Mouse (Mus musculus): ENCODE data around the gene Icam1.
"Not testable (repeated sequence)": the region's sequence is repeated elsewhere in the genome, so short reads cannot be mapped to it uniquely, and the experiment has no call there.

The Icam1 gene

DNA sequence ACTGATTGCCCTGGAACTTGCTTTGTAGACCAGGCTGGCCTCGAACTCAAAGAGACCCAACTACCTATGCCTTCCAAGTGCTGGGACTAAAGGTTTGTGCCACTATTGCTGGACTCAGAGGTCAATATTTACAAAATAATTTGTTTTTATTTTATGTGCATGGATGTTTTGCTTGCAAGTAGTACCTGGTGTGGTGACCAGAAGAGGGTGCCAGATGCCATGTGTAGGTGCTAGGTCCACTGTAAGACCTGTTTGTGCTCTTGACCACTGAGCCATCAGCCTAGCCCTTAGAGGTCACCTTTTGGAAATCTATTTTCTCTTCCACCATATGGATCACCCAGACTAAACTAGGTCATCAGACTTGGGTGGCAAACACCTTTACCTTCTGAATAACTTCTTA, 6.9 kb downstream of the Icam1 start:
- DNase-seq (ENCODE audit: low spot score), result no peak

DNA sequence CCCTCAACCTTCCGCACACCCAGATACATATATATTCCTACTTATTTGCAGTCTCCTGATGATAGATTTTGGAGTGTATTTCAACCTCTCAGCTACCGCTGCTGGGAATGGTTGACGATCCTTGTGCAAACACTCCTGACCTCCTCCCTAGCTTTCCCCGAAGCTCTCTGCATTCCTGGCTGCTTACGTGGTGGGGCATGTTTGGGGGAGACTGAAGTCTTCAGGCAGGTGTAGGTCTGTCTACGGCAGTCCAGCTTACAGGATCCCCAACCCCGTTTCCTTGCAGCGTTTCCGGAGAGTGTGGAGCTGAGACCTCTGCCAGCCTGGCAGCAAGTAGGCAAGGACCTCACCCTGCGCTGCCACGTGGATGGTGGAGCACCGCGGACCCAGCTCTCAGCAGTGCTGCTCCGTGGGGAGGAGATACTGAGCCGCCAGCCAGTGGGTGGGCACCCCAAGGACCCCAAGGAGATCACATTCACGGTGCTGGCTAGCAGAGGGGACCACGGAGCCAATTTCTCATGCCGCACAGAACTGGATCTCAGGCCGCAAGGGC, 9.5 kb downstream of the Icam1 start:
- no peak for DNase-seq (ENCODE audit: low spot score)

DNA sequence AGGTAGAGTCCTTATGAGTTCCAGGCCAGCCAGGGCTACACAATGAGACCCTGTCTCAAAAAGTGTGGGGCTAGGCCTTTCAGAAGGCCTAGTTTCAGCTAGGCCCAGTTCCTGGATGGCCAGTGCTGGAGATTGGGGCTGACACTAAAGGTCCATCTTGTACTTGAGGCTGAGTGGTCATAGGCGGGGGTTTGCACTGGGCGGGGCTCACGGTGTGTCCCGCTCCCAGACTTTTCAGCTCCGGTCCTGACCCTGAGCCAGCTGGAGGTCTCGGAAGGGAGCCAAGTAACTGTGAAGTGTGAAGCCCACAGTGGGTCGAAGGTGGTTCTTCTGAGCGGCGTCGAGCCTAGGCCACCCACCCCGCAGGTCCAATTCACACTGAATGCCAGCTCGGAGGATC, 11.1 kb downstream of the Icam1 start:
- no peak for DNase-seq (ENCODE audit: low spot score)

DNA sequence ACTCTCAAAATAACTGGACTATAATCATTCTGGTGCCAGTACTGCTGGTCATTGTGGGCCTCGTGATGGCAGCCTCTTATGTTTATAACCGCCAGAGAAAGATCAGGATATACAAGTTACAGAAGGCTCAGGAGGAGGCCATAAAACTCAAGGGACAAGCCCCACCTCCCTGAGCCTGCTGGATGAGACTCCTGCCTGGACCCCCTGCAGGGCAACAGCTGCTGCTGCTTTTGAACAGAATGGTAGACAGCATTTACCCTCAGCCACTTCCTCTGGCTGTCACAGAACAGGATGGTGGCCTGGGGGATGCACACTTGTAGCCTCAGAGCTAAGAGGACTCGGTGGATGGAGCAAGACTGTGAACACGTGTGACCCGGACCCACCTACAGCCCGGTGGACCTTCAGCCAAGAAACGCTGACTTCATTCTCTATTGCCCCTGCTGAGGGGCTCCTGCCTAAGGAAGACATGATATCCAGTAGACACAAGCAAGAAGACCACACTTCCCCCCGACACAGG, 12.0 kb downstream of the Icam1 start:
- DNase-seq (ENCODE audit: low spot score), result no peak

DNA sequence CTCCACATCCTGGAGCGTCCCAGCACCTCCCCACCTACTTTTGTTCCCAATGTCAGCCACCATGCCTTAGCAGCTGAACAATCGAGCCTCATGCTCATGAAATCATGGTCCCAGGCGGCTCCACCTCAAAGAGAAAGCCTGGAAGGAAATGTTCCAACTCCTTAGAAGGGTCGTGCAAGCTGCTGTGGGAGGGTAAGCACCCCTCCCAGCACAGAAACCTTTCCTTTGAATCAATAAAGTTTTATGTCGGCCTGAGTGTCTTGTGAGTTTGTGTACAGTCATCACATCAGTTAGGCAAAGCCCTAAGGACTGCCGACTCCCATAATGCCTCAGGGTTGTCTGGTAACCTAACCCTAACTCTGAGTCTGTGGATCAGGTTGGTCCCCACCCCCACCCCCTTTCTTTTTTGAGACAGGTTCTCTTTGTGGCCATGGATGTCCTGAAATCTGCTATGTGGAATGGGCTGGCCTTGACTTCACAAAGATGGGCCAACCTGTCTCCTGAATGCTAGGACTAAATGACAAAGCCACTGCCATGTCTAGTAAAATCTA, 12.8 kb downstream of the Icam1 start:
- no peak for DNase-seq (ENCODE audit: low spot score)

DNA sequence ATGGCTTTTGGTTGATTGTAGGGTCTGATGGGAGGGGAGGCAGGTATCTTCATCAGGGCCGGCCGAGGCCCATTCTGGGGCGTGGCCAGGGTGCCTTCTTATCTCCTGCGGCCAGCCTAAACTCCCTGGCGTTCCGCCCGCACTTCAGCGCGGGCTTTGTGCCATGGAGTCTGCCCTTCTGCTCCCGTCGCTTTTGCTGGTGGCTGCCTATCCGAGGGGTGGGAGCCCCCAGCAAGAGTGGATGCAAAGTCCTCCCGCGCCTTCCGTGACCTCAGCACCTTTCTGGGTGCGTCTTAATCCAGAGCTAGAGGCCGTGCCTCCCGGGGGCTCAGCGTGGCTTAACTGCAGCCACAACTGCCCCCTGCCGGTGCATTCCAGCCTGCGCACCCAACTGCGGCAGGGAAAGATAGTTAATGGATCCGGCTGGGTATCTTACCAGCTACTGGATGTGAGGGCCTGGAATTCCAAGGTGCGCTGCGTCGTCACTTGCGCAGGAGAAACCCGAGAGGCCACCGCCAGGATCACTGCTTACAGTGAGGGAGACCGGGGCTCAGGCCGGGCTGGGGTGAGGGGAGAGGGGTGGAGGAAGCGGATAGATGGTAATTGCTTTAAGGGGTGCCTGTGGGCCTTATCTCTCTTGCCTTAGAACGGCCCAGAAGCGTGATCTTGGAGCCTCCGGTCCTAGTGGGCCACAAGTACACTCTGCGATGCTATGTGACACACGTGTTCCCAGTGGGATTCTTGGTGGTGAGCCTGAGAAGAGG, 13.7 kb downstream of the Icam1 start, which contains the start of gene Icam4:
Icam4 (plus strand) TSS at position 83 of the 764 bp plus-strand sequence.
- peak; percentile 64 for DNase-seq (ENCODE audit: low spot score)

DNA sequence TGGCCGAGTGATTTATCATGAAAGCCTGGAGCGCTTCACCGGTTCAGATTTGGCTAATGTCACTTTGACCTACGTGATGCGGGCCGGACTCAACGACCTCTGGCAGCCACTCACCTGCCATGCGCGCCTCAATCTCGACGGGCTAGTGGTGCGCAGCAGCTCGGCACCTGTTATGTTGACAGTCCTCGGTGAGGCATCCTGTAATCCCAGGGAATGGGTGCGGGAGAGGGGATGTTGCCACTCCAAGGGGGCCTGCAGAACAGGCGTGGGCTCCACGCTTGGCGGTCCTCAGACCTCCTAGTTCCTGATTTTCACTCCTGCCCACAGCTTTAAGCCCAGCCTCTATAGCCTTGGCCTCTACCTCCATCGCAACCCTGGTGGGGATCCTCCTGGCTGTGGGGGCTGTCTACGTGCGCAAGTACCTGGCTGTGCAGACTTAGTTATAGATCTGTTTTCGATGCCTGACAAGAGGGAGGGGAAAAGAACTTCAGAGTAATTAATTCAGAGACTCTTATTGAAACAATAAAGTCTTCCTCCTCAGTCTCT, 14.3 kb downstream of the Icam1 start:
- DNase-seq (ENCODE audit: low spot score), result no peak

DNA sequence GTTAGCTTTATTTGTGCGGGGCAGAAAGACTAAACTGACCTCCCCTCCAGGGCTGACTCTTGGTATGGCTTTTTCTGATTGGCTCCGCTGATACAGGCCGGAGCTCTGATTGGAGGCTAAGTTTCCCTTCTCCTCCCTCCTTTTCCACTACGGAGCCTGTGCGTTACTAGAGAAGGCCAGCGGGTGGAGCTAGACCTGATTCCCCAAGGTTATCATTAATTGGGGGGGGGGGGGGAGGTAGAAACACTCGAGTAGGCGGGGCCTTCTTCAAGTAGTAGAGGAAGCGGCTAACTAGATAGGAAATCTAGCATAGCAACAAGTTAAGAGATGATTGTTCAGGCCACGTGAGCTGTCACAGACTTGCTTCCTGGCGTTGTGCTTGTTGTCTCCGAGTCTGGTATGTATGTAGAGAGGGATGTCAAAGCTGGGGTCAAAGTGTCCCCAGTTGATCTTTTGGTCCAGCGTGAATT, 15.0 kb downstream of the Icam1 start:
- peak; percentile 47 for DNase-seq (ENCODE audit: low spot score)

DNA sequence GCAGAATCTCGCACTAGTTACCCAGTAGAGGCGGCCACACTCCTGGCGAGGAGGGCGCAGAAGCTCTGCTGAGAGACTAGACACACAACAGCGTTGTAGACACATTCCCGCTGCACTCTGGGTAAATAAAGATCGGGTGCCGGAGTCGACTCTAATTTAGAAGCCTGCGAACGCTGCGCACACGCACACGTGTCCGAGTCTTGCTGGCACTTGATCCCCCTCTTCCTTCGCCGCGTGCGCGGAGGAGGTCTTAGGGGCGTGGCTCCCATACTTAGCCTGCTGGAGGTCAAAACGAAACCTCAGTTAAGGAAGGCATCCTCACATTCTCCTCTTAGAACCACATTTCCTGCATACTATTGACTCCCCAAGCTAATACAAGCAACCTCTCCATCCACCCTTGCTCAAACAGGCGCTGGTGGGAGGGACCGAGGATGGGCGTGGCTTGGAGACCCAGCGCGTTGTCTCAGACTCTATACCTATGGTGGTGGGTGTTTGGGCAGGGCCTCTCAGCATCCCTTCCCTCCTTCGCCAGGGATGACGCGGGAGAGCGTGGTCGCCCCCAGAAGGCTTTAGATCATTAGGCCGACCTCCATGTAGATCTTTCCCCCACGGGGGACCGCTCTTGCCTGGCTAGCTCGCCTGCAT, 15.6 kb downstream of the Icam1 start:
- DNase-seq (ENCODE audit: low spot score), result no peak

DNA sequence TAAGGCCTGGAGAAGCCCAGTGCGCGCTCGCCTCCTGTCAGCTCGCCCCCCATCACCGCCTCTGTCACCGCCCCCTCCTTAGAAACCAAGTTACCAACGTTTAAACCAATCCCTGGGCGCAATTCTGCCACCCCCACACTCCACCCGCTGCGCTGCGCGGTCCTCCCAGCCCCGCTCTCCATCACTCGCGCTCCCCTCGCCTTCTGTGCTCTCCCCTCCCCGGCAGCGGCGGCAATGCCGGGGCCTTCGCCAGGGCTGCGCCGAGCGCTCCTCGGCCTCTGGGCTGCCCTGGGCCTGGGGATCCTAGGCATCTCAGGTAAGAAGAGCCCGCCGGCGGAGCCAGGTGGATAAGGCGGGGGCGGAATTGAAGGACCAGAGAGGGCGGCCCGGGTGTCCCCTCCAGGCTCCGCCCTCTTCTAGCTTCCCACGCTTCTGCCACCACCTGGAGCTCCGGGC, 16.1 kb downstream of the Icam1 start, which contains the start of gene Icam5:
Icam5 (plus strand) TSS at position 178 of the 456 bp plus-strand sequence.
- no peak for DNase-seq (ENCODE audit: low spot score)

DNA sequence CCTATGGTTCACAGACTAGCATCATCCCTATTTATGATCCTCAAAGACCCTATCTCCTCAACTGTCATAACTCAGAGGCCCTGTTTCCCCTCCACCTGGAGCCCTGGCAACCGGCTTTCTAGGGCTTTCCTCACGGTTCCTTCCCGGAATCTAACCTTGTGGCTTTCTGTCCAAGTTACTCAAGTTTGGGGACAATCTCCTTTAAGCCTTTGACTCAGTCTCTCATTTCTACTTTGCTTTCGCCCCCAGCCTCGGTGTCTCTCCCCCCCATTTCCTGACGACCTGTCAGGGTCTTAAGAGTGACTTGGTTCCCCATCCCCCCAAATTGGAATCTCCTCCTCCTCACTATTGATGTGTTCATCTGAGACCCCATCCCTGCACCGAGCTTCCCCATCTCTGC, 16.7 kb downstream of the Icam1 start:
- no peak for DNase-seq (ENCODE audit: low spot score)

DNA sequence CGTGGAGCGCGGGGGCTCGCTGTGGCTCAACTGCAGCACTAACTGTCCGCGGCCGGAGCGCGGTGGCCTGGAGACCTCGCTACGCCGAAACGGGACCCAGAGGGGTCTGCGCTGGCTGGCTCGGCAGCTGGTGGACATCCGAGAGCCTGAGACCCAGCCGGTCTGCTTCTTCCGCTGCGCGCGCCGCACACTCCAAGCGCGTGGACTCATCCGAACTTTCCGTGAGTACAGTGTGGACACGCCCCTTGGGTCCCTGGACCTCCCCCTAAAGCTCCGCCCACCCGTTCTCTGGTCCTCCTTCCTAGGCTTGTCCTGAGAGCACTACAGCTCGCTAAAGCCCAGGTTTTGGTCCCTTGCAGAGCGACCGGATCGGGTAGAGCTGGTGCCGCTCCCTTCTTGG, 17.4 kb downstream of the Icam1 start:
- DNase-seq (ENCODE audit: low spot score), result peak; percentile 48

DNA sequence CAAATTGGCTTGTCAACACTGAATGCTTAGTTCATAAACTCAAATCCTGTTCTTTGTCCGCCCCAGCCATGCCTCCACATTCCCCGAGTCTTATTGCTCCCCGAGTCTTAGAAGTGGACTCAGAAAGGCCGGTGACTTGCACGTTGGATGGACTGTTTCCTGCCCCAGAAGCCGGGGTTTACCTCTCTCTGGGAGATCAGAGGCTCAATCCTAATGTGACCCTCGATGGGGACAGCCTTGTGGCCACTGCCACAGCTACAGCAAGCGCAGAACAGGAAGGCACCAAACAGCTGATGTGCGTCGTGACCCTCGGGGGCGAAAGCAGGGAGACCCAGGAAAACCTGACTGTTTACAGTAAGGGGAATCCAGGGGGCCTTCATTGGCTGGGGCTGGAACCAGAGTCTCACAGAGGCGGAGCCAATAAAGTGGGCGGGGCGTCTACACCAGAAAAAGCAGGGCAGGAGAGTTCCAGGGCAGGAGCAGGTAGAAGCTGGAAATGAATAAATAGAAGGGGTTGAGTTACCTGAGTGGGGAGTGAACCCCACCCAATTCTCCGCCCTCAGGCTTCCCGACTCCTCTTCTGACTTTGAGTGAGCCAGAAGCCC, 18.8 kb downstream of the Icam1 start:
- no peak for DNase-seq (ENCODE audit: low spot score)

DNA sequence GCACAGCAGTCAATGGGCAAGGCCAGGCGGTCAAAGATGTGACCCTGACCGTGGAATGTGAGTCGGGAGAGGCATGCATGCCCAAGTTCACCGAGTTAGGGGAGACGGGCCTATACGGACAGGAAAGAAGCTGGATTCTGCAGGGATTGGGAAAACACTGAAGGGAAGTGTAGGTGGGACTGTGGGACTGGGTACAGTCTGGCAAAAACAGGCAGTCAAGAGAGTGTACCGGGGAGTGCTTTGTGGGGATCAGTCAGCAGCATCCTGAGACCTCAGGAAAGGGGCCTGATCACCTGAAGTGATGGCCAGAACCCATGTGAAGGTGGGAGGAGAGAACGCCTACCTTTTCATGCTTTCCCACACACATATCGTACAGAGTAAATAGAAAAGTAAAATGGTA, 19.8 kb downstream of the Icam1 start:
- no peak for DNase-seq (ENCODE audit: low spot score)

DNA sequence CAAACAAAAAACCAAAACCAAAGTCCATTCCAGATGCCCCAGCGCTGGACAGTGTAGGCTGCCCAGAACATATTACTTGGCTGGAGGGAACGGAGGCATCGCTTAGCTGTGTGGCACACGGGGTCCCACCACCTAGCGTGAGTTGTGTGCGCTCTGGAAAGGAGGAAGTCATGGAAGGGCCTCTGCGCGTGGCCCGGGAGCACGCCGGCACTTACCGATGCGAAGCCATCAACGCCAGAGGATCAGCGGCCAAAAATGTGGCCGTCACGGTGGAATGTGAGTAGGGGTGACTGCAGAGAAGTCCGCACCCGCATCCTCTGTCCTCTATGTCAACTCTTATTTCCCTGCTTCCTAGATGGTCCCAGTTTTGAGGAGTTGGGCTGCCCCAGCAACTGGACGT, 20.4 kb downstream of the Icam1 start:
- DNase-seq (ENCODE audit: low spot score), result no peak

DNA sequence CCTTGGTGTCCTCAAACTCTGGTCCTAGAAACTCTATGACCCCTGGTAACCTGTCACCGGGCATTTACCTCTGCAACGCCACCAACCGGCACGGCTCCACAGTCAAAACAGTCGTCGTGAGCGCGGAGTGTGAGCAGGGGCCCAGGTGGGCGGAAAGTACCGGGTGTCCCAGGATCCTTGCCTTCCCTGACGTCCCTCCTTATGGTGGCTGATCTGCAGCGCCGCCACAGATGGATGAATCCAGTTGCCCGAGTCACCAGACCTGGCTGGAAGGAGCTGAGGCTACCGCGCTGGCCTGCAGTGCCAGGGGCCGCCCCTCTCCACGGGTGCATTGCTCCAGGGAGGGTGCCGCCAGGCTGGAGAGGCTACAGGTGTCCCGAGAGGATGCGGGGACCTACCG, 20.9 kb downstream of the Icam1 start:
- DNase-seq (ENCODE audit: low spot score), result no peak

DNA sequence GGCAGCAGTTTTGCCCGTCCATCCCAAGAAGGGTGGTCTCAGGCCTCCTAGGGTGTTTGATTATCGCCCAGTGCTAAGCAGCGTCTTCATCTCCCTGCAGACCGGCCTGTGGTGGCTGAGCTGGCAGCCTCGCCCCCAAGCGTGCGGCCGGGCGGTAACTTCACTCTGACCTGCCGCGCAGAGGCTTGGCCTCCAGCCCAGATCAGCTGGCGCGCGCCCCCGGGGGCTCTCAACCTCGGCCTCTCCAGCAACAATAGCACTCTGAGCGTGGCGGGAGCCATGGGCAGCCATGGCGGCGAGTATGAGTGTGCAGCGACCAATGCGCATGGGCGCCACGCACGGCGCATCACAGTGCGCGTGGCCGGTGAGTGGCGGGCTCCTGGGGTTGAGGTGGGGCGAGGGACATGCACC, 21.7 kb downstream of the Icam1 start:
- DNase-seq (ENCODE audit: low spot score), result no peak

DNA sequence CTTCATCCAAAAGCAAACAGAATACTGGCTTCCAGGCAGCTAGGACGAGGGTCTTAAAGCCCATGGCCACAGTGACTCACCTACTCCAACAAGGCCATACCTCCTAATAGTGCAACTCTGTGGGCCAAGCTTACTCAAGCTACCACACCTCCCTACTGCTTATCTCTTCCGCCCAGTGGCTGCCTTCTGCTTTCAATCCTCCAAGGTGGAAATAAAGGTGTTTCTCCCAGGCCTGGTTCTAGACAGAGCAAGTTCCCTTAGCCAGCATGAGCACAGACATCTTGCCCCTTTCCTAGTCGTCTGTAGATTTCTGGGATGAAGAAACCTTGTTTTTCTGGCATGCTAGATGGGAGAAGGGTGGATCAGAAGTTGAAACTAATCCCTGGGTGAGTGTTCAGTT, 24.0 kb downstream of the Icam1 start:
- no peak for DNase-seq (ENCODE audit: low spot score)

DNA sequence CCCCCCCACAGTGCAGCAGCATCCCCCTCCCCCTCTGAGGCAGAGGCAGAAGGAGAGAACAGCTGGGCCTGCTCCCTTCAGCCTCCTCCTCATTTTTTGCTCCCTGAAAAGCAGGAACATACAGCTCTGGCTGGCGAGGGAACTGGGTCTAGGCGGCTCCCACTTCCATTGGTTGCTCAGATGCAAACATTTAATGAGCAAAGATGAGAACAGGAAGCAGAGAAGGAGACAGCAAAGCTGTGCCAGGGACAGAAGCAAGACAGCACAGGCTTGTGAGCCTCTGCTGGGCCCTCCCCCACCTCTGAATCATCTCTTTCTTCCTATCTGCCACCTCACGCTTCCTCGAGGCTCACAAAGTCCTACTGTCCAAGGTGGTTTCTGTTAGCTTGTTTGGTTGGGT, 25.5 kb downstream of the Icam1 start:
- DNase-seq (ENCODE audit: low spot score), result no peak

DNA sequence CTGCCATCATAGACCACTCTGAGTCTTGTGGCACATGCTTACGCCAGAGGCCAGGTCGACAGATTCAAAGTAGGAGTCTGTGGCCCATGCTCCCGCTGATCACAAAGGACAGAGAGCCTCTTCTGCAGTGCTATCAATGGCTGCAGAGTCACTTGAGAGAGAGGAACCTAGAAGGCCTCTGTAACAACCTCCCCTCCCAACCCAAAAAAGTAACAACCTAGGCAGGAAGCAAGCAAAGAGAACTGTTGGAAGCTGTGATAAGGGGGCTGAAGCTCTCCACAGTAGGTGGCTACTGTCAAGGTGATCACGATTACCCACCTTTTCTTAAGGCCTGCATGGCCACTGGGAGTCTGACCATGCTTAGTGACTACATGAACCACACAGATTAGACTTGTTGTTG, 27.8 kb downstream of the Icam1 start:
- no peak for DNase-seq (ENCODE audit: low spot score)

DNA sequence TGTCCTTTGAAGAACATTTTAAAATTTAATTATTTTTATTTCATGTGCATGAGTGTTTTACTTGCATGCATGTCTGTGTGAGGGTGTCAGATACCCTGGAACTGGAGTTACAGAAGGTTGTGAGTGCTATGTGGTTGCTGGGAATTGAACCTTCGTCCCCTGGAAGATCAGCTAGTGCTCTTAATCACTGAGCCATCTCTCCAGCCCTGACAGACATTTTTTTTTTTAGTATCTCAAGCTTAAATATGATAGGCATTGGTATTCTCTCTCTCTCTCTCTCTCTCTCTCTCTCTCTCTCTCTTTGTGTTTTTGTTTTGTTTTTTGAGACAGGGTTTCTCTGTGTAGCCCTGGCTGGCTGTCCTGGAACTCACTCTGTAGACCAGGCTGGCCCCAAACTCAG, 29.0 kb downstream of the Icam1 start:
- not testable (repeated sequence) for DNase-seq (ENCODE audit: low spot score)

DNA sequence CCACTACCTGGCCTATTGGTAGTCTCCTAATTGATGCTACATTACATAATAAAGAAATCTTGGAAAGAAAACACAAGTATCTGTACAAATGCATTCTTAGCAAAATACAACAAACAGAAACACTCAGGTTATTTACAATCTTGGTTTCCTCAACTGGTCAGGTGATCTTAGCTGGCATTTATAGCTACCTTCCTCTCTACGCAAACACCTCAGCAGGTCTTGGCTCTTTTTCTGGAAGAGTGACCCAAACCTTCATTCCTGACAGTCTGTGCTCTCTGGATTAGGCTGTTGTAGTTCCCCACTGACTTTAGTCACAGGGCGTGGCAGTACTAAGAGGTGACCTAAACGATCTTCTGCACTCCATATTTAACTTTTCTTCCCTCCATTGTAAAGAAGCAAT, 29.4 kb downstream of the Icam1 start:
- no peak for DNase-seq (ENCODE audit: low spot score)

Measured in ovary, postnatal 10 days (tissue).